Mouse (Mus musculus) cerebellum, adult 2 months (tissue): ENCODE data around the gene Tmem206. TPM values are rescaled to one million over a fixed set of nuclear protein-coding genes. Genes with fewer than 3 reads are reported as not detected.

Experiments used
- DNase-seq, 2 experiments: peaks; one replicate each; pipeline ENCODE4 v3.0.0; 2021
- H3K27ac ChIP-seq: fragments of 200-500 bp; 2 replicates; pipeline ENCODE4 v1.5.1; 2012; ENCODE audit warnings: low read length, control low read depth, inconsistent platforms; ENCODE audit not compliant: insufficient read depth
- H3K27me3 ChIP-seq: fragments of 200-500 bp; 2 replicates; pipeline ENCODE4 v1.6.1; 2012; ENCODE audit warnings: inconsistent platforms, mild to moderate bottlenecking, low read length, moderate library complexity; ENCODE audit not compliant: control insufficient read depth, insufficient read depth
- H3K4me1 ChIP-seq: fragments of 200-500 bp; 2 replicates; pipeline ENCODE4 v1.6.1; 2011; ENCODE audit warnings: low read length; ENCODE audit not compliant: control insufficient read depth, insufficient read depth
- H3K4me3 ChIP-seq: fragments of 200-500 bp; replicated peaks from 2 replicates; pipeline ENCODE3; 2011; ENCODE audit warnings: mild to moderate bottlenecking, low read depth, low read length, control low read depth; ENCODE audit not compliant: insufficient read depth
- CTCF ChIP-seq: fragments of 200-500 bp; IDR thresholded peaks from 2 replicates; pipeline ENCODE4 v1.5.1; 2011; ENCODE audit warnings: low read depth, mild to moderate bottlenecking, control low read depth, low read length, moderate library complexity, borderline replicate concordance; ENCODE audit not compliant: insufficient read depth
- POLR2A ChIP-seq: fragments of 200-500 bp; IDR thresholded peaks from 2 replicates; pipeline ENCODE4 v1.6.1; 2011; ENCODE audit warnings: low read length, control low read depth, borderline replicate concordance; ENCODE audit not compliant: insufficient read depth
- WGBS: fragments of 180-500 bp; shearing (Covaris S2); methylation state at CpG from one replicate; pipeline ENCODE4 v1.1.7; 2018; 5-methylcytosine and 5-hydroxymethylcytosine counted together
- polyA plus RNA-seq: library from polyadenylated mRNA; depleted of rRNA; stranded (reverse); fragments of >200 nt; gene quantifications from 2 replicates; pipeline ENCODE4 v1.2.3, GENCODE M21; 2012

Gene Tmem206
- polyA plus RNA-seq, 1 experiment: 11.5 TPM

DNA sequence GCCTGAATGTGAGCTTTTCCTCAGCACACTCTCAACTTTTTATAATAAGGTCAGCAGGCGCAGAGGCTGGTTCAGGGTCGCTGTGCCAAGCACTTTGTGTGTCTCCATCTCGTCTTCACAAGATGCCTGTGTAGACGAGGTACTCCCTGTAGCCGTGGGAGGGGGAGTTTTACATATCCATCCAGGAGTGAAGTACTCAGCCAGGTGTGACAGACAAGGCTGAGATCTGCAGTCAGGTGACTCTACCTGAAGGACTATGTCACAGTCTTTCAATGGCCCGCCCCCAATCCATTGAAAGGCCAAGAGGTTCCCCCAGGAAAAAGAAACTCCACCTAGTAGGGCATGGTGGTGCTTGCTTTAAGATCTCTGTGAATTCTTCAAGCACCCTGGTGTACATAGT lies 12.6 kb upstream of the Tmem206 start:
- 62% methylated on average over 6 of the region's 6 CpGs for WGBS
- DNase-seq: no peak
- H3K4me3 ChIP-seq: peak overlapping the region; percentile 96
- no peak overlapping the region; the same call in 1 of the 2 replicates for H3K27ac ChIP-seq
- no peaks in the 10 kb centered on the region for H3K27me3 ChIP-seq
- TF ChIP-seq POLR2A (no peak), CTCF (no peak)
- H3K4me1 ChIP-seq: peaks cover 7% of the 10 kb centered on the region; the same call in 1 of the 2 replicates

DNA sequence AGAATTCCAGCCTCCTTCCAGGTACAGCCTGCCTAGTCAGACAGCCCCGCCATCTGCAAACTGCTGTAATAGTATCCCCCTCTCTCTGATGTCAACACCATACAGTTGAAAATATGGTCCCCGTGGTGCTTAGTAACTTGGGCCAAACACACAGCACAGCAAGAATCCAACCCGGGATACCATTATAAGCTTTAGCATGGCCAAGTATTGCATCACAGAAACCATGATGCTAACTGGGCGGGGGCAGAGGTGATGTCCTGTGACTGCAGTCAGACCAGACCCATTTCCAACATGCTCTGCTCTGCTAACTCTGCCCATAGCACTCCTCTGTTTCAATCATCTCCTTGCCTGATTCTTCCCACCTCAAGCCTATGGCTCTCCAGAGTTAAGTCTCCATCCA lies 11.8 kb upstream of the Tmem206 start:
- DNase-seq: no peak
- Histone ChIP-seq H3K27me3 (no peaks in the 10 kb centered on the region), H3K4me3 (no peak overlapping the region), H3K27ac (no peak overlapping the region), H3K4me1 (peaks cover 7% of the 10 kb centered on the region; the same call in 1 of the 2 replicates)
- TF ChIP-seq CTCF (no peak), POLR2A (no peak)
- WGBS: 77% methylated on average over 4 of the region's 4 CpGs

DNA sequence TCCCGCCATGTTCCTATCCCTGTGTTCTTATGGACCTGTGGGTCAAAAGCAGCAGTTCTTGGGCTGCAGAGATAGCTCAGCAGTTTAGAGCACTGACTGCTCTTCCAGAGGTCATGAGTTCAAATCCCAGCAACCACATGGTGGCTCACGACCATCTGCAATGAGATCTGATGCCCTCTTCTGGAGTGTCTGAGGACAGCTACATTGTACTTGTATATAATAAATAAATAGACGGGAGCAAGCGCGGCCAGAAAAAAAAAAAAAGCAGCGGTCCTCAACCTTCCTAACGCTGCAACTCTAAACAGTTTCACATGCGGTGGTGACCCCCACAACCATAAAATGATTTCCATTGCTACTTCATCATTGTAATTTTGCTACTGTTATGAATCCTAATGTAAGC lies 8.9 kb upstream of the Tmem206 start:
- no peak overlapping the region for H3K4me3 ChIP-seq
- H3K4me1 ChIP-seq: peaks cover 7% of the 10 kb centered on the region; the same call in 1 of the 2 replicates
- no peak for TF ChIP-seq CTCF
- TF ChIP-seq POLR2A: no peak
- DNase-seq: peak in 1 of 2 experiments; percentile 29
- 76% methylated on average over 8 of the region's 8 CpGs for WGBS
- H3K27me3 ChIP-seq: no peaks in the 10 kb centered on the region
- H3K27ac ChIP-seq: no peak overlapping the region

DNA sequence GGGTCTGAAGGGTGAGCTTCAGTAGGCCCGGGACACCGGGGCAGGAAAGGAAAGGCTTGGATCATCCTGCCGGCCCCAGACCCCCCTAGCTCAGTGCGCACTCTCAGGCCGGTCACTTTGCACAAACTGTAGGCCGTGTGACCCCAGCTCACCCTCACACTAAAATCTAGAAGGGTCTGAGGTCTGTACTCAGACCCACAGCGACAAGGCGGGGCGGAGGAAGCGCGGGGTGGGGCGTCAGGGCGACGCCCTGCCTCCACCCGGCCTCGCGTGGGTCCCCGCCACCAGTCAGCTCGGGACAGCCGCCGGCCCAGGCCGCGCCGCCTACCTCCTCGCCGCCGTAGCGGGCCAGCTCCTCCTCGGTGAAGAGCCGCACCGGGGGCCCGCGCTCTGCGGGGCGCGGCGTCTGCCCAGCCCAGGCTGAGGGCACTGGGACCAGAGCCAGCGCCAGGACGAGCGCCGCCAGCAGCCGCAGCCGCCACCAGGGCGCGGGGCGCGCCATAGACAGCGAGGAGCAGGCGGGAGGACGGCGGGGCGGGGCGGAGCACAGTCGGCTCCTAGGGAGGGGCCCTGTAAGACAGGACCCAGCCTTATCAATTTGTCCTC lies 8.0 kb upstream of the Tmem206 start, which contains the start of gene Nenf:
Gene Nenf (minus strand): TSS at position 604 of the 606 bp plus-strand sequence.
- TF ChIP-seq POLR2A (peak; percentile 42; the same call in 1 of the 2 replicates), CTCF (no peak)
- H3K4me1 ChIP-seq: peaks cover 7% of the 10 kb centered on the region; the same call in 1 of the 2 replicates
- WGBS: 1% methylated on average over 54 of the region's 54 CpGs
- H3K4me3 ChIP-seq: peak within 1 kb of the TSS; percentile 70
- H3K27ac ChIP-seq: peak within 1 kb of the TSS; percentile 94
- DNase-seq: peak; percentile 83 to 87
- H3K27me3 ChIP-seq: no peaks in the 10 kb centered on the region

DNA sequence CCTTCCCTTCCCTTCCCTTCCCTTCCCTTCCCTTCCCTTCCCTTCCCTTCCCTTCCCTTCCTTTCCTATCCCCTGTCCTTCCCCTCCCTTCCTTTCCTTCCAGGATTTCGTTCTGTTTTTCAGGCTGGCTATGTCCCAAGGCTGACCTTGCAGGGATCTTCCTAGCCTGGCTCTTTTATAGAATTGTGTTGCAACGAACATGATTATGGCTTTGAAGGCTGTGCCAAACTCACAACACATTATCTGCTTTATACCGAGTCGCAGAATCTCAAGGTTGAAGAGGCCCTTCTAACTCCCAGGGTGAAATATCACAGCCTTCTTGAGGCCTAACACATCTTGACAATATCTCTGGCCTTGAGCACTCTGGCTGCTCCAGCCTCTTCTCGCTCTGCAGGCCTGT lies 7.0 kb upstream of the Tmem206 start:
- H3K27ac ChIP-seq: peak overlapping the region; percentile 40; the same call in 1 of the 2 replicates
- H3K27me3 ChIP-seq: no peaks in the 10 kb centered on the region
- TF ChIP-seq POLR2A (no peak), CTCF (no peak)
- no peak for DNase-seq
- H3K4me3 ChIP-seq: no peak overlapping the region
- 27% methylated on average over 5 of the region's 5 CpGs for WGBS
- peaks cover 3% of the 10 kb centered on the region; the same call in 1 of the 2 replicates for H3K4me1 ChIP-seq

DNA sequence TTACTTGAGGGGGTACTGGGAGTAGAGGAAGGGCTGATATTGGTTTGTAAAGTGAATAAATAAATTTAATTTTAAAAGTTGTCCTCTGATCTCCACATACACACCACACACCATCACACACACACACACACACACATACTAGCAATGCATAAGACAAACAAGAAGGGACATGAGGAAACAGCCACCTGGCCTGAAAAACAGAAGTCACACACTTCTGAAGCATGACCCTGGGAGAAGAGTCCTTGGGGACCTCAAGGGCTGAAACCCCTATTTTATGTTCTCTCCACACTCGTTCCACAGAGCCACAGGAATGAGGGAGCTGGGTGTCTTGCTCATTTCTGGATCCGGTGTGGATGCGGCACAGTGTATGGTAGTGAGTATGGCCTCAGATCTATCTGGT lies 2.3 kb upstream of the Tmem206 start:
- Histone ChIP-seq H3K4me1 (peaks cover 9% of the 10 kb centered on the region; the same call in 1 of the 2 replicates), H3K27me3 (no peaks in the 10 kb centered on the region), H3K27ac (no peak overlapping the region), H3K4me3 (no peak overlapping the region)
- WGBS: 88% methylated on average over 3 of the region's 3 CpGs
- no peak for TF ChIP-seq POLR2A
- no peak for TF ChIP-seq CTCF
- DNase-seq: no peak

DNA sequence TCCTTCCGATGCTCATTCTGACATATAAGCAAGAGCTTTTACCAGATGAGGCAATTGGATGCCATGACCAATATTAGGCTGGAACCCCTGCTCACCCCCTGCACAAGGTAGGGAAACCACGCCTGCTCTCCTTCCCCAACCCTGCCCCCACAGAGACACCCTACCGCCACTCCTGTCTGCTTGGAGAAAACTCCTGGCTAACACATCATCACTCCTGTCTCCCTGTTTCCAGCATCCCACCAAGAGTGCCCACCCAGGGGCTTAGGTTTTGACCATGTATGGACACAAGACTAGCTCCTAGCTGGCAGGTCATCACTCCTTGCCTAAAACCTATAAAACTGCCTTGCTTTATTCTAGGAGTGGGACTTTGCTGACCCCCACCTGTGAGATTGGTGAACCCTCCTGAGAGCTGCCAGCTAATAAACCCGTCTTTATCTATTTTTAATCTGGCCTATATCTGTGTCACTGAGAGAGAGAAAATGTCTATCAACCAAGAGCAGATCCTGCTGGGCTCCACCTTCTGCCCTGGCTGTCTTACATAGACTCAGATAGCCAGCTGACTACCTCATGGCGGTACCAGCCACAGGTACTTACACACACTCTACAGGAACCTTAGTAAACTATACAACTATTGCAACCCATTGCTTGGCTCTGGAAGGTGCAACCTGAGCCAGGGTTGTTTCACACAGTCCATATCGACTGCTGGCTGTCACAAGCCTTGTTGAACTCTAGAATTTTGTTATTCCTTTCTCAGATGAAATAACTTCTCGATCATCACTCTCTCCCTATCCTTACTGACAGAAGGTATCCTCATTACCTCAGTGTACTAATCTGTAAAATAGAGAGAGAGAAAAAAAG lies 750 bp upstream of the Tmem206 start:
- H3K27ac ChIP-seq: 0 out of 2 replicates have a peak overlapping the region, but pooled peaks have one; percentile 57
- no peak overlapping the region for H3K4me3 ChIP-seq
- 71% methylated on average over 7 of the region's 7 CpGs for WGBS

More for the DNA sequence above, 750 bp upstream of the Tmem206 start:
- peaks cover 9% of the 10 kb centered on the region; the same call in 1 of the 2 replicates for H3K4me1 ChIP-seq
- TF ChIP-seq POLR2A: no peak
- no peak for TF ChIP-seq CTCF
- peak in 1 of 2 experiments; percentile 24 for DNase-seq
- no peaks in the 10 kb centered on the region for H3K27me3 ChIP-seq
